Mouse (Mus musculus) stomach, embryonic 15.5 days (tissue): ENCODE results near the gene Zfp985. TPM values are rescaled to one million over a fixed set of nuclear protein-coding genes. Genes with fewer than 3 reads are reported as not detected.
"Not testable (repeated sequence)": the region's sequence is repeated elsewhere in the genome, so short reads cannot be mapped to it uniquely, and the experiment has no call there.

Source experiments
- ATAC-seq: fragments of 200-750 bp; cut with Nextera tagmentation; 2 replicates; pipeline ENCODE4 v1.8.0; 2017; ENCODE audit warnings: low read depth, moderate number of reproducible peaks, moderate TSS enrichment; ENCODE audit not compliant: insufficient read depth, low FRiP score
- H3K27ac ChIP-seq: fragments of 300-500 bp; sonication (generic); 2 replicates; pipeline ENCODE4 v1.5.1; 2015; ENCODE audit warnings: mild to moderate bottlenecking, inconsistent platforms
- H3K27me3 ChIP-seq: fragments of 300-500 bp; sonication (generic); replicated peaks from 2 replicates; pipeline ENCODE4 v1.6.1; 2015; ENCODE audit warnings: inconsistent platforms
- H3K36me3 ChIP-seq: fragments of 300-500 bp; sonication (generic); 2 replicates; pipeline ENCODE4 v1.6.1; 2015; ENCODE audit warnings: inconsistent platforms
- H3K4me1 ChIP-seq: fragments of 300-500 bp; sonication (generic); 2 replicates; pipeline ENCODE4 v1.6.1; 2015; ENCODE audit warnings: inconsistent platforms
- H3K4me2 ChIP-seq: fragments of 300-500 bp; sonication (generic); 2 replicates; pipeline ENCODE4 v1.6.1; 2015; ENCODE audit warnings: mild to moderate bottlenecking, inconsistent platforms
- H3K4me3 ChIP-seq: fragments of 300-500 bp; sonication (generic); replicated peaks from 2 replicates; pipeline ENCODE4 v1.5.1; 2015; ENCODE audit warnings: inconsistent platforms
- H3K9ac ChIP-seq: fragments of 300-500 bp; sonication (generic); 2 replicates; pipeline ENCODE4 v1.6.1; 2015; ENCODE audit warnings: inconsistent platforms
- H3K9me3 ChIP-seq: fragments of 300-500 bp; sonication (generic); 2 replicates; pipeline ENCODE4 v1.6.1; 2016; ENCODE audit warnings: inconsistent platforms
- WGBS: fragments of 180-500 bp; shearing (Covaris S2); methylation state at CpG from one replicate; pipeline ENCODE4 v1.1.7; 2015; 5-methylcytosine and 5-hydroxymethylcytosine counted together
- polyA plus RNA-seq: library from polyadenylated mRNA; unstranded; fragments of >200 nt; fragmentation: Nextera tagmentation; extraction: Ambion mirVana; gene quantifications from 2 replicates; pipeline ENCODE4 v1.2.1, GENCODE M21; 2015

Gene Zfp985
- polyA plus RNA-seq, 1 experiment from 2014 or later = 0.18 TPM

DNA sequence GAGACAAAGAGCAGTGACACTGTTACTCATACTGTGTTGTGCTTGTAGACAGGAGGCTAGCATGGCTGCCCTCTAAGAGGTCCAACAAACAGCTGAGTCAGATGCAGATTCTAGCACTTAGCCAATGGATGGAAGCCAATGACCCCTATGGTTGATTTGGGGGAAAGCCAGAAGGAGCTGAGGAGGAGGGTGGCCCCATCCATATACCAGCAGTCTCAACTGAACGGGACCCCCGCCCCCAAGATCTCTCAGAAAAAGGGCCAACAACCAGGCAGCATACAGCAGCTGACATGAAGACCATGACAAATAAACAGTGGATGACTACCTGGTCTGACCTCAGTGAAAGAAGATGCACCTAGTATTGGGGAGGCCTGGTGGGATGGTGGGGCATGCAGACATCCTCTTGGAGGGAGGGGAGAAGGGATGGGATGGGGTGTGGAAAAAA, 80.8 kb downstream of the Zfp985 start:
- not testable (repeated sequence) for H3K9me3 ChIP-seq, H3K36me3 ChIP-seq, H3K4me2 ChIP-seq, H3K4me1 ChIP-seq, H3K4me3 ChIP-seq, H3K9ac ChIP-seq, H3K27ac ChIP-seq, H3K27me3 ChIP-seq
- ATAC-seq = peak; percentile 72
- no CpG with 5 or more reads among the region's 2 CpGs for WGBS

Other genes with a start within 250 kb of the Zfp985 start
- 0.14 and 0.37 TPM in 2 replicates for gene Zfp988, start 247.6 kb upstream of the Zfp985 start, polyA plus RNA-seq
- gene Zfp978, start 192.0 kb upstream of the Zfp985 start, polyA plus RNA-seq = 0.15 TPM in 1 of 2 replicates, not detected in the other
- gene Zfp982, start 60.9 kb upstream of the Zfp985 start, polyA plus RNA-seq = 5.1 and 5.4 TPM in 2 replicates
- gene Gm16503, start 13.1 kb upstream of the Zfp985 start, polyA plus RNA-seq = 0.32 and 0.42 TPM in 2 replicates
- gene Zfp979, start 89.2 kb downstream of the Zfp985 start, polyA plus RNA-seq = 2.4 and 2.6 TPM in 2 replicates
- not detected in 2 replicates for gene Zfp534, start 149.3 kb downstream of the Zfp985 start, polyA plus RNA-seq